Comparison of ENCODE assay signal across 15 mouse cellular contexts in the genomic region with DNA sequence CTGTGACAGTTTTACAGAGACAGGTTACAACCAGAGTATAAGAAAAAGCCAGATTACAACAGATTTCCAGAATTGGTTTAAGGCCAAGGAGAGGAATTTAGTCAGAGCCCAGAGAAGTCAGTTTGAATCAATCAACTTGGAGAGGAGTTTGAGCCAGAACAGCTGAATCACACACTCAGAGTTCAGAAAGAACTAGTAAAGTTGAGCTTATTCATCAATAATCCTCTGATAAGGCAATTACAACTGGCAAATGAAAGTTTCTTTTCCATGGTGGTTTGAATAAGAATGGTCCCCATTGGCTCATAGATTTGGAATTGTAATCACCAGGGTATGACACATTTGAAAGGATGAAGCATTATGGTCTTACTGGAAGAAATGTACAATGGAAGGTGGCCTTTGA.
"Had no signal": no experiment of that assay in that cellular context is flagged by ENCODE, and none has a peak within 500 bp of the region (broad histone marks: within the 10 kb centered on the region; RNA-seq: fewer than 3 reads in every experiment).

No protein-coding gene starts in this region.

- H3K4me1 ChIP-seq: neural tube, embryonic 13.5 days; neural tube, embryonic 15.5 days; stomach, embryonic 15.5 days had no signal

- H3K4me3 ChIP-seq: neural tube, embryonic 13.5 days; neural tube, embryonic 15.5 days; stomach, embryonic 15.5 days had no signal

- H3K4me2 ChIP-seq: neural tube, embryonic 13.5 days; neural tube, embryonic 15.5 days; stomach, embryonic 15.5 days had no signal

- H3K9me3 ChIP-seq: neural tube, embryonic 13.5 days; neural tube, embryonic 15.5 days; stomach, embryonic 15.5 days had no signal

- H3K27me3 ChIP-seq: neural tube, embryonic 13.5 days; neural tube, embryonic 15.5 days; stomach, embryonic 15.5 days had no signal

- H3K27ac ChIP-seq: neural tube, embryonic 13.5 days; neural tube, embryonic 15.5 days; stomach, embryonic 15.5 days; stomach, postnatal 0 days had no signal

- H3K36me3 ChIP-seq: neural tube, embryonic 13.5 days; neural tube, embryonic 15.5 days; stomach, embryonic 15.5 days had no signal

- DNase-seq: retina, postnatal 1 day; right cerebral cortex, adult 18-20 months; right cerebral cortex, postnatal 14 days; right cerebral cortex, postnatal 25 days; right cerebral cortex, postnatal 4 days; spleen, adult 18-20 months; thymus, adult 18-20 months; thymus, adult 2 months; thymus, postnatal 14 days; thymus, postnatal 36 days; thymus, postnatal 4 days had no signal

- H3K9ac ChIP-seq: neural tube, embryonic 13.5 days; neural tube, embryonic 15.5 days; stomach, embryonic 15.5 days had no signal
